Mouse (Mus musculus): ENCODE data around the gene Cdkl3. TPM values are rescaled to one million over a fixed set of nuclear protein-coding genes. Genes with fewer than 3 reads are reported as not detected.

The Cdkl3 gene
- polyA plus RNA-seq, 1 experiment from 2014 or later = 6.2 TPM

DNA sequence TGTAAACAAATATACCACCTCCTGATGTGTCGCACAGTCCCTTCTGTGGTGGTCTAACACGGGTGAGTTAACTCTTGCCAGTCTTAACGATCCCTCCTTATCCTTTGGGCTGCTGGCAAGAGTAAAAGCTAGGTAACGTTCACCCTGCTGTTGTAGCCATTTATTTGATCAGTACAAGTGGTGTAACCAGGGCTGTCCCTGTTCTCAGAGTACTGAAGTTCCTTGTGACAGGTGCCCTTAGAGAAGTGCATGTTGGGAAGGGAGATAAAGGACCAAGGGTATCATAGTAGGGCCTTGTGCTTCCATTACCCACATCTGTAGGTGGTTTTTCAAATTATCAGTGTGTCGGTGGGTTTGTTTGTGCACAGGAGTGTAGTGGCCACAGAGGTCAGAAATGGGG lies 123.7 kb downstream of the Cdkl3 start:
- Histone ChIP-seq H3K4me1 (replicated peaks; ENCODE audit: control insufficient read depth, insufficient read depth, low read length) (no peaks in the 10 kb centered on the region), H3K4me2 (ENCODE audit: low read length) (no peak overlapping the region), H3K4me3 (ENCODE audit: low read depth, low read length) (no peak overlapping the region), H3K27ac (ENCODE audit: low read depth) (no peak overlapping the region), H3K36me3 (ENCODE audit: control insufficient read depth, insufficient read depth, low read length) (peaks cover 25% of the 10 kb centered on the region), H3K9ac (ENCODE audit: low read length) (no peak overlapping the region), H3K27me3 (replicated peaks; ENCODE audit: control insufficient read depth, insufficient read depth, low read length) (no peaks in the 10 kb centered on the region), H3K9me3 (ENCODE audit: control insufficient read depth, low read length) (no peaks in the 10 kb centered on the region)
- DNase-seq (ENCODE audit: low spot score) = peak; percentile 52
- WGBS = 76% methylated on average over 5 of the region's 5 CpGs
- ATAC-seq (replicated peaks; ENCODE audit: low FRiP score, low TSS enrichment, low read depth) = no peak

DNA sequence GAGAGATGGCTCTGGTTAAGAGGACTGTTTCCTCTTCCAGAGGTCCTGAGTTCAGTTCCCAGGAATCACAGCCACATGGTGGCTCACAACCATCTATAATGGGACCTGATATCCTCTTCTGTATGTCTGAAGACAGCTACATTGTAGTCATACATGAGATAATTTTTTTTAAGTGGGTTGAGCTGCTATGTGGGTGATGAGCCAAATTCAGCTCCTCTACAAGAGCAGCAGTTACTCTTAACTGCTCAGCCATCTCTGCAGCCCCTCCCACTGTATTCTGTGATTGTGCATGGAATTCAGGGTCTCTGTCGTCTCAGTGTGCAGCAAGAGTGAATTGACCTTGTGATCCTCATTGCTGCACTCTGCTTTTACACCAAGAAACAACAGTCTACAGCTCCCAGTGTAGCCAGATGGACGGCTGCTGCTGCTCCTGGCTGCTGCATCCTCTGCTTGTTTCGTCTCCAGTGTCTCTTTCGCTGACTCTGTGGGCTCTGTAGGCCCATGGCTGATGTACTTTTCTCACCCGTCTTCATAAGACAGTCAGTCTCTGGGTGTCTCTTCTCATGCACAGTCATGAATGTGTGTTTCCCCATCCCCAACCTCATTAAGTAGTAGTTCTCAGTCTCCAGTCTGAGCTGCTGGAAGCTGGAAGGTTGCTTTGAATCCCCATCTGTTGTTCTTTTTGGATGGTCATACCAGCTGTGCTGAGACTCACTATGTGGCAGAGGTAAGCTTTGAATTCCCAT lies 124.5 kb downstream of the Cdkl3 start:
- WGBS = 72% methylated on average over 5 of the region's 5 CpGs
- ATAC-seq (replicated peaks; ENCODE audit: low FRiP score, low TSS enrichment, low read depth) (no peak), DNase-seq (ENCODE audit: low spot score) (no peak)
- no peak overlapping the region for H3K27ac ChIP-seq (ENCODE audit: low read depth)
- no peaks in the 10 kb centered on the region for H3K9me3 ChIP-seq (ENCODE audit: control insufficient read depth, low read length)
- no peaks in the 10 kb centered on the region for H3K4me1 ChIP-seq (replicated peaks; ENCODE audit: control insufficient read depth, insufficient read depth, low read length)
- H3K4me3 ChIP-seq (ENCODE audit: low read depth, low read length) = no peak overlapping the region
- no peak overlapping the region for H3K9ac ChIP-seq (ENCODE audit: low read length)
- peaks cover 17% of the 10 kb centered on the region for H3K36me3 ChIP-seq (ENCODE audit: control insufficient read depth, insufficient read depth, low read length)
- H3K4me2 ChIP-seq (ENCODE audit: low read length) = no peak overlapping the region
- no peaks in the 10 kb centered on the region for H3K27me3 ChIP-seq (replicated peaks; ENCODE audit: control insufficient read depth, insufficient read depth, low read length)

DNA sequence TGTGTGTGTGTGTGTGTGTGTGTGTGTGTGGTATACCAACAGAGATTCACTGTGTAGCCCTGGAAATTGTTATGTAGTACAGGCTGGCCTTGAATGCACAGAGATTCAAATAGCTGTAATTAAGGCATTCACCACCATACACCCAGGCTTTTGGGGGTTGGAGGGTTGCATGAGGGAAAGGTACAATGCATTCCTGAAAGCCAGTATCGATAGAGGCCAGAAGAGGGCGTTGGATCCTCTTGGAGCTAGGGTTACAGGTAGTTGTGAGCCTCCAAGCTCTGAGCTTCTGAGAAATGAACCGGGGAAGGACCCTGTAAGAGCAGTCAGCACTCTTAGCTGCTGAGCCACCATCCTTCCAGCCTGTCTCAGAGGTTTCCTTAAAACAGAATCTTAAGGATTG lies 125.2 kb downstream of the Cdkl3 start:
- Histone ChIP-seq H3K36me3 (ENCODE audit: control insufficient read depth, insufficient read depth, low read length) (peaks cover 11% of the 10 kb centered on the region), H3K4me3 (ENCODE audit: low read depth, low read length) (no peak overlapping the region), H3K9me3 (ENCODE audit: control insufficient read depth, low read length) (no peaks in the 10 kb centered on the region), H3K4me2 (ENCODE audit: low read length) (no peak overlapping the region), H3K4me1 (replicated peaks; ENCODE audit: control insufficient read depth, insufficient read depth, low read length) (no peaks in the 10 kb centered on the region), H3K27me3 (replicated peaks; ENCODE audit: control insufficient read depth, insufficient read depth, low read length) (no peaks in the 10 kb centered on the region), H3K9ac (ENCODE audit: low read length) (no peak overlapping the region), H3K27ac (ENCODE audit: low read depth) (no peak overlapping the region)
- ATAC-seq (replicated peaks; ENCODE audit: low FRiP score, low TSS enrichment, low read depth) (no peak), DNase-seq (ENCODE audit: low spot score) (no peak)
- WGBS = 34% methylated on average over 3 of the region's 3 CpGs

DNA sequence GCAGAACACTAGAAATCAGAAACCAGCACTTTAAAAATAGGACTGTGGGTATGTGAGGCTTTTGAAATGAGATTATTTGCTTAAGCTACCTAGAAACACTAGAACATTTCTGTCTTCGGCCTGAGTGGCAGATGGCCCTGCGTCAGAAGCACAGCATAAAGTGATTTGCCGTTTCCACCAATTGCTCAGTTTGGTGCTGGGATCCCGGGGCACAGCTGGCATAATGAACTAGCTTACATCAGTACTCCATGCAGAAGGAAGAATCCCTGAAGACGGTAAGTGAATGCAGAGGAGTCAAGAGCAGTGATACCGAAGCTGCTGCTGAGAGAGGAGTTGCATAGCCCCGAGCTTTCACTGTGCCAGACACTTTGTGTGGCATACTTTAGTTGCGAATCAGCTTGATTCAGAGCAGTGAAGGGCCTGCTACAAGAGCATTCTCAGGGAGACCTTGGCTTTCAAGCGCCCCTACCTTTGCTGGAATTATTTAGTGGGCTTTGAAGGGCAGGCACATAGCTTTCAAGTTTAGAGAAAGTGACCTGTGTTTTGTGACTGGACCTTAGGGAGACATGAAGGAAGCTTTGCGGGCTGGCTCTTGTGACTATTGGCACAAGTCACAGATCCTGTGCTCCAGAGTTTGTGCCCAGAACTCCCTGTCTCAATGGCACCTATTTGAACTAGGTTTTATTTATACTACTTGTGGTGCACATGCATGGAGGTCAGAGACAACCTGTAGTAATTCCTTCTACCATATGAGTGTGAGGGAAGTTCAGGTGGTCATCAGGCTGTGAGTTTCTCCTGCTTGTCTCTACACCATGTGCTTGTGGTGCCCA lies 125.8 kb downstream of the Cdkl3 start:
- no peak for ATAC-seq (replicated peaks; ENCODE audit: low FRiP score, low TSS enrichment, low read depth)
- 76% methylated on average over 10 of the region's 10 CpGs for WGBS
- Histone ChIP-seq H3K9me3 (ENCODE audit: control insufficient read depth, low read length) (no peaks in the 10 kb centered on the region), H3K9ac (ENCODE audit: low read length) (no peak overlapping the region), H3K36me3 (ENCODE audit: control insufficient read depth, insufficient read depth, low read length) (peaks cover 4% of the 10 kb centered on the region), H3K27me3 (replicated peaks; ENCODE audit: control insufficient read depth, insufficient read depth, low read length) (no peaks in the 10 kb centered on the region), H3K4me2 (ENCODE audit: low read length) (no peak overlapping the region), H3K27ac (ENCODE audit: low read depth) (no peak overlapping the region), H3K4me1 (replicated peaks; ENCODE audit: control insufficient read depth, insufficient read depth, low read length) (no peaks in the 10 kb centered on the region), H3K4me3 (ENCODE audit: low read depth, low read length) (no peak overlapping the region)
- DNase-seq (ENCODE audit: low spot score) = no peak

DNA sequence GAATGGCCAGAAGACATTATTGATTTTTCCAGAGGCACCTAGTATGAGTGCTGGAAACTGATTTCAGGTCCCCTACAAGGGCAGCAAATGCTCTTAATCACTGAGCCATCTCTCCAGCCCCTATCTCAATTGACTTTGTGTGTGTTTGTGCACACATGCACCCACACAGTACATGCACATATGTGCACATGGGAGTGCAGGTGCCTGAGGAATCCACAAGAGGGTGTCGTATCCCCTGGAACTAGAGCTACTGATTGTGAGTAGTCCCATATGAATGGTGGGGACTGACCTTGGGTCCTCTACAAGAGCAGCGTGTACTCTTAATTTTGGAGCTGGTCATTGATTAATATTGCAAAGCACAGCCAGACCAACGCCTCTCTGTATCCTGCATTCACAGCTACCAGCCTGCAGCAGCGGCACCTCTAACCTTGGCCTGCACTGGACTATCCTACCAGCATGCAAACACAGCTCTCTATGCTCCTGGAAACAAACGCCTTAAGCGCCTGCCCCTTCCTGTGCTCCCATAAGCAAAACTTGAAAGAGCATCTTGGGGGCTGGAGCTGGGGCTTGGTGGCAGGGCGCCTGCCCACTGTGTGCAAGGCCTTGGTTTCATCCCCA lies 126.5 kb downstream of the Cdkl3 start:
- no peak for ATAC-seq (replicated peaks; ENCODE audit: low FRiP score, low TSS enrichment, low read depth)

More for the DNA sequence above, 126.5 kb downstream of the Cdkl3 start:
- 82% methylated on average over 7 of the region's 7 CpGs for WGBS
- 0 out of 2 replicates have a peak, but pooled peaks cover 3% of the 10 kb centered on the region for H3K9me3 ChIP-seq (ENCODE audit: control insufficient read depth, low read length)
- no peak for DNase-seq (ENCODE audit: low spot score)
- no peaks in the 10 kb centered on the region for H3K4me1 ChIP-seq (replicated peaks; ENCODE audit: control insufficient read depth, insufficient read depth, low read length)
- no peak overlapping the region for H3K4me3 ChIP-seq (ENCODE audit: low read depth, low read length)
- no peak overlapping the region for H3K9ac ChIP-seq (ENCODE audit: low read length)
- no peaks in the 10 kb centered on the region for H3K36me3 ChIP-seq (ENCODE audit: control insufficient read depth, insufficient read depth, low read length)
- no peak overlapping the region for H3K27ac ChIP-seq (ENCODE audit: low read depth)
- no peaks in the 10 kb centered on the region for H3K27me3 ChIP-seq (replicated peaks; ENCODE audit: control insufficient read depth, insufficient read depth, low read length)
- no peak overlapping the region for H3K4me2 ChIP-seq (ENCODE audit: low read length)

Small RNAs within 50 kb of the gene (microRNA-seq; reads per million reads assigned to microRNA genes)
- gene Gm24157 (not detected), gene Mir3061 (12.5 reads per million, percentile 42 among the genes with 10 or more reads in this experiment)

Other genes with a start within 250 kb of the Cdkl3 start
- 17.0 and 19.2 TPM in 2 replicates for gene Sec24a, start 240.6 kb upstream of the Cdkl3 start, polyA plus RNA-seq (2014; fragmentation: Nextera tagmentation; extraction: Ambion mirVana)
- 119 and 123 TPM in 2 replicates for gene Sar1b, start 240.5 kb upstream of the Cdkl3 start, polyA plus RNA-seq (2014; fragmentation: Nextera tagmentation; extraction: Ambion mirVana)
- gene Jade2, start 146.6 kb upstream of the Cdkl3 start, polyA plus RNA-seq (2014; fragmentation: Nextera tagmentation; extraction: Ambion mirVana) = 0.82 and 0.95 TPM in 2 replicates
- 99.5 and 103 TPM in 2 replicates for gene Cdkn2aipnl, start 36.6 kb upstream of the Cdkl3 start, polyA plus RNA-seq (2014; fragmentation: Nextera tagmentation; extraction: Ambion mirVana)
- gene Ube2b, start 3.5 kb upstream of the Cdkl3 start, polyA plus RNA-seq (2014; fragmentation: Nextera tagmentation; extraction: Ambion mirVana) = 139 and 145 TPM in 2 replicates
- gene Ppp2ca, start 94.5 kb downstream of the Cdkl3 start, polyA plus RNA-seq (2014; fragmentation: Nextera tagmentation; extraction: Ambion mirVana) = 83.9 and 87.8 TPM in 2 replicates
- not detected in 2 replicates for gene Olfr1373, start 141.3 kb downstream of the Cdkl3 start, polyA plus RNA-seq (2014; fragmentation: Nextera tagmentation; extraction: Ambion mirVana)
- gene Olfr1371, start 209.8 kb downstream of the Cdkl3 start, polyA plus RNA-seq (2014; fragmentation: Nextera tagmentation; extraction: Ambion mirVana) = not detected in 2 replicates
- gene Skp1a, start 227.8 kb downstream of the Cdkl3 start, polyA plus RNA-seq (2014; fragmentation: Nextera tagmentation; extraction: Ambion mirVana) = 743 and 772 TPM in 2 replicates

Data from intestine, embryonic 14.5 days (tissue).